Comparison of ENCODE assay signal across 9 mouse cellular contexts in the genomic region with DNA sequence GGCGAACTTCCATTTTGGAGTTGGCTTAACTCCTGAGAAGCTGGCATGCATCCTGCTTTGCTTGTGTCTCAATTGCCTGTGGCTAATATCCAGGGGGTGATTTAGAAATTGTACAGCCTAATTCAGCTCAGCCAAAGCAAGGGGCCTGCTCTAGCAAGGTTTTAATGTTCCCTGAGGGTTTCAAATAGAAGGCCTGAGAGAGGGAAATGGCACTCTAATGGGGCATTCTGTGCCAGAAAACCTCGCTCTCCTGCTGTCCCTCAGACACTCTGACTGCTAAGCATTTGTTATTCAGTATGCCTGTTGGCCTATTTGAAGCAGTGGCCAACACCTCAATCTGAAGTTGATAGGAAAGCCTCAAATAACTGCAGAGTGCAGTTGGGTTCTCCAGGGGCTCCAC.
DNase-seq lines count a peak whose midpoint lies in the region; ATAC-seq lines count a peak whose summit lies in the region.
"Had no signal": no experiment of that assay in that cellular context is flagged by ENCODE, and none has a peak within 500 bp of the region (broad histone marks: within the 10 kb centered on the region; RNA-seq: fewer than 3 reads in every experiment).

No protein-coding gene starts in this region.

- H3K9ac ChIP-seq in midbrain, embryonic 14.5 days (replicated peaks; ENCODE audit: low read length) = no peak overlapping the region
- no peak overlapping the region for H3K9ac ChIP-seq in midbrain, embryonic 13.5 days (replicated peaks)

- peak; percentile 6 for DNase-seq in adrenal gland, adult 8-10 months
- no peak for DNase-seq in adrenal gland, postnatal 25 days
- peak; percentile 11 for DNase-seq in midbrain, embryonic 14.5 days
- peak; percentile 31 to 32 for DNase-seq in layer of hippocampus, adult 8-10 months (ENCODE audit: low spot score in 2 of 2)
- peak; percentile 3 for DNase-seq in right cerebral cortex, postnatal 25 days
- DNase-seq in kidney, postnatal 14 days = no peak
- DNase-seq in spleen, adult 18-20 months = no peak
- DNase-seq: gastrocnemius, adult 2 months had no signal

- H3K4me2 ChIP-seq in midbrain, embryonic 14.5 days (ENCODE audit: low read length) = no peak overlapping the region
- H3K4me2 ChIP-seq in midbrain, embryonic 13.5 days (replicated peaks) = no peak overlapping the region

- H3K27me3 ChIP-seq in midbrain, embryonic 14.5 days (ENCODE audit: control insufficient read depth, insufficient read depth, low read length) = no peaks in the 10 kb centered on the region
- no peaks in the 10 kb centered on the region for H3K27me3 ChIP-seq in midbrain, embryonic 13.5 days

- no peak overlapping the region for H3K27ac ChIP-seq in midbrain, embryonic 14.5 days (replicated peaks; ENCODE audit: low read depth, low read length)
- H3K27ac ChIP-seq in midbrain, embryonic 13.5 days = no peak overlapping the region
- H3K27ac ChIP-seq: gastrocnemius, adult 2 months had no signal

- no peaks in the 10 kb centered on the region for H3K9me3 ChIP-seq in midbrain, embryonic 14.5 days (ENCODE audit: control insufficient read depth, low read length)
- no peaks in the 10 kb centered on the region for H3K9me3 ChIP-seq in midbrain, embryonic 13.5 days

- 72% methylated on average over 2 of the region's 2 CpGs for WGBS in midbrain, embryonic 14.5 days
- 76% methylated on average over 2 of the region's 2 CpGs for WGBS in midbrain, embryonic 13.5 days

- H3K4me3 ChIP-seq in midbrain, embryonic 14.5 days (replicated peaks; ENCODE audit: low read depth, low read length) = no peak overlapping the region
- no peak overlapping the region for H3K4me3 ChIP-seq in midbrain, embryonic 13.5 days (replicated peaks)
- H3K4me3 ChIP-seq: gastrocnemius, adult 2 months had no signal

- no peaks in the 10 kb centered on the region for H3K4me1 ChIP-seq in midbrain, embryonic 14.5 days (ENCODE audit: control insufficient read depth, insufficient read depth, low read length)
- no peaks in the 10 kb centered on the region for H3K4me1 ChIP-seq in midbrain, embryonic 13.5 days (replicated peaks)

- H3K36me3 ChIP-seq in midbrain, embryonic 14.5 days (ENCODE audit: control insufficient read depth, insufficient read depth, low read length) = no peaks in the 10 kb centered on the region
- no peaks in the 10 kb centered on the region for H3K36me3 ChIP-seq in midbrain, embryonic 13.5 days

- no peak for ATAC-seq in midbrain, embryonic 14.5 days (ENCODE audit: low FRiP score, low TSS enrichment)
- no peak for ATAC-seq in midbrain, embryonic 13.5 days

Comparison
In these comparisons a context has a peak if more than half of its experiments do, and no peak if none do; other contexts are left out.
1. DNase-seq: peak in adrenal gland, adult 8-10 months (single experiment), midbrain, embryonic 14.5 days (single experiment), layer of hippocampus, adult 8-10 months (2 of 2) and right cerebral cortex, postnatal 25 days (single experiment); none in adrenal gland, postnatal 25 days (single experiment), kidney, postnatal 14 days (single experiment) and spleen, adult 18-20 months (0 of 2).